Mouse (Mus musculus): ENCODE measurements around the gene 4933427D14Rik.
A peak's percentile ranks its signal among the peaks of the same experiment; 100 is the strongest.

DNA sequence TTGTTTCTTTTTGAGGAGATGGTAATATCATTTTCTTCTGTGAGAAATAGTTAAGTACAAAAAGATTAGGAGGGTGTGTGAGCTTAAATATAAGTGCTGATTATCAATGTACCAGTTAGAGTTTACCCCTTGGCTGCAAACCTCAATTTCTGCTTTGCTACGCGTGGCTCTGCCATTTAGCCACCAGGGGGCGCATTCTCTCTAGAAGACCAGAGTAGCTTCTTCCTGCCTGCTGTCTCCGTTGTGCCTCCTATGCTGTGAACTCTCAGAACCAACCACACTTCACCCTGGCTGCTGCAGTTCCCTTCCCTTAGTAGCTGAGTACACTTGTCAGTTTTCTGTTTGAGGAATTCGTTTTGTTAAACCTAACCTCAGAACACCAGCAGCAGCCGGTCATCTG lies 14.0 kb upstream of the 4933427D14Rik start:
- TF ChIP-seq CTCF (IDR thresholded peaks at IDR 0.05; ENCODE audit: borderline replicate concordance, control insufficient read depth, extremely low read depth, insufficient read depth, low read length, poor library complexity) = peak; percentile 57; the same call in 1 of the 2 replicates
- TF ChIP-seq POLR2A (IDR thresholded peaks at IDR 0.05; ENCODE audit: control insufficient read depth, extremely low read depth, insufficient read depth, low read length, poor library complexity) = no peak
